Mouse (Mus musculus) MEL (cell line): Measurements from ENCODE around the gene Lig3. TPM values are rescaled to one million over a fixed set of nuclear protein-coding genes. Genes with fewer than 3 reads are reported as not detected.

ENCODE experiments used
- DNase-seq: peaks from one replicate; pipeline ENCODE4 v3.0.0; 2011; ENCODE audit warnings: low read depth, low spot score
- H3K27ac ChIP-seq: 2 replicates; pipeline ENCODE4 v1.5.1; 2012; ENCODE audit warnings: low read depth, mild to moderate bottlenecking, control low read depth, low read length, moderate library complexity; ENCODE audit not compliant: control insufficient read depth
- H3K27me3 ChIP-seq, 2 experiments: fragments of 150-350 bp in 1 of 2; sonication (generic) in 1 of 2; 2 replicates each; pipeline ENCODE4 v1.6.1; 2012; ENCODE audit warnings: low read length in 2 of 2, mild to moderate bottlenecking in 2 of 2, improper control_type of control experiment in 1 of 2, moderate library complexity in 1 of 2; ENCODE audit not compliant: insufficient read depth in 2 of 2, control insufficient read depth in 1 of 2
- H3K36me3 ChIP-seq, 2 experiments: 2 replicates each; pipeline ENCODE4 v1.6.1; 2012 to 2014; ENCODE audit warnings: low read length in 2 of 2, improper control_type of control experiment in 1 of 2, inconsistent platforms in 1 of 2, mild to moderate bottlenecking in 1 of 2; ENCODE audit not compliant: insufficient read depth in 2 of 2, control insufficient read depth in 1 of 2
- H3K4me1 ChIP-seq, 2 experiments: fragments of 150-350 bp in 1 of 2; sonication (generic) in 1 of 2; 2 replicates each; pipeline ENCODE4 v1.6.1; 2012; ENCODE audit warnings: low read length in 2 of 2, improper control_type of control experiment in 1 of 2, mild to moderate bottlenecking in 1 of 2; ENCODE audit not compliant: insufficient read depth in 2 of 2, control insufficient read depth in 1 of 2
- H3K4me3 ChIP-seq, 2 experiments: fragments of 150-350 bp in 1 of 2; sonication (generic) in 1 of 2; 2 replicates each; pipeline ENCODE4 v1.5.1; 2012; ENCODE audit warnings: low read depth in 2 of 2, low read length in 2 of 2, mild to moderate bottlenecking in 2 of 2, moderate library complexity in 2 of 2, control low read depth in 1 of 2, improper control_type of control experiment in 1 of 2; ENCODE audit not compliant: control insufficient read depth in 1 of 2, insufficient read depth in 1 of 2
- H3K79me2 ChIP-seq: 2 replicates; pipeline ENCODE4 v1.6.1; 2012; ENCODE audit warnings: mild to moderate bottlenecking, low read length, moderate library complexity; ENCODE audit not compliant: control insufficient read depth, poor library complexity, insufficient read depth
- H3K9ac ChIP-seq: 2 replicates; pipeline ENCODE4 v1.6.1; 2012; ENCODE audit warnings: low read depth, mild to moderate bottlenecking, control low read depth, low read length, moderate library complexity; ENCODE audit not compliant: control insufficient read depth, poor library complexity, severe bottlenecking
- H3K9me3 ChIP-seq: fragments of 150-350 bp; sonication (generic); replicated peaks from 2 replicates; pipeline ENCODE4 v1.6.1; 2012; ENCODE audit warnings: mild to moderate bottlenecking, low read length, improper control_type of control experiment, moderate library complexity; ENCODE audit not compliant: insufficient read depth
- BHLHE40 ChIP-seq: IDR thresholded peaks from 2 replicates; pipeline ENCODE4 v1.6.1; 2012; ENCODE audit warnings: low read depth, mild to moderate bottlenecking, inconsistent platforms, low read length, improper control_type of control experiment, borderline replicate concordance
- CHD1 ChIP-seq: IDR thresholded peaks from 2 replicates; pipeline ENCODE4 v1.6.1; 2012; ENCODE audit warnings: low read depth, mild to moderate bottlenecking, inconsistent platforms, low read length, improper control_type of control experiment
- CTCF ChIP-seq, 3 experiments: IDR thresholded peaks in 2 of 3; conservative IDR thresholded peaks in 1 of 3; 2 replicates each; pipeline ENCODE4 v1.5.1; 2011 to 2012; ENCODE audit warnings: low read length in 3 of 3, low read depth in 2 of 3, mild to moderate bottlenecking in 2 of 3, improper control_type of control experiment in 1 of 3, inconsistent platforms in 1 of 3, mixed read lengths in 1 of 3, moderate library complexity in 1 of 3; ENCODE audit not compliant: control insufficient read depth in 1 of 3, insufficient read depth in 1 of 3, poor library complexity in 1 of 3, severe bottlenecking in 1 of 3
- EP300 ChIP-seq, 2 experiments: IDR thresholded peaks; 2 replicates each; pipeline ENCODE4 v1.6.1; 2011; ENCODE audit warnings: improper control_type of control experiment in 2 of 2, low read length in 2 of 2, low read depth in 1 of 2, mild to moderate bottlenecking in 1 of 2
- ETS1 ChIP-seq: IDR thresholded peaks from 2 replicates; pipeline ENCODE4 v1.6.1; 2012; ENCODE audit warnings: low read depth, mild to moderate bottlenecking, inconsistent platforms, low read length, improper control_type of control experiment, moderate library complexity
- GABPA ChIP-seq: IDR thresholded peaks from 2 replicates; pipeline ENCODE4 v1.6.1; 2012; ENCODE audit warnings: low read depth, mild to moderate bottlenecking, inconsistent platforms, low read length, improper control_type of control experiment, moderate library complexity
- GATA1 ChIP-seq: IDR thresholded peaks from 2 replicates; pipeline ENCODE4 v1.6.1; 2011; ENCODE audit warnings: low read depth, low read length, improper control_type of control experiment
- MAFK ChIP-seq: IDR thresholded peaks from 2 replicates; pipeline ENCODE4 v1.6.1; 2011; ENCODE audit warnings: low read depth, mild to moderate bottlenecking, low read length, improper control_type of control experiment, borderline replicate concordance
- MAX ChIP-seq: IDR thresholded peaks from 2 replicates; pipeline ENCODE4 v1.6.1; 2011; ENCODE audit warnings: low read length, improper control_type of control experiment
- MAZ ChIP-seq: IDR thresholded peaks from 2 replicates; pipeline ENCODE4 v1.6.1; 2012; ENCODE audit warnings: low read depth, mild to moderate bottlenecking, inconsistent platforms, low read length, improper control_type of control experiment
- MEF2A ChIP-seq: IDR thresholded peaks from 2 replicates; pipeline ENCODE4 v1.6.1; 2014; ENCODE audit warnings: low read depth, mild to moderate bottlenecking, inconsistent platforms, low read length, improper control_type of control experiment; ENCODE audit not compliant: poor library complexity, insufficient replicate concordance, severe bottlenecking; ENCODE audit errors: extremely low read depth
- MXI1 ChIP-seq: IDR thresholded peaks from 2 replicates; pipeline ENCODE4 v1.6.1; 2011; ENCODE audit warnings: mild to moderate bottlenecking, low read depth, low read length, improper control_type of control experiment
- MYB ChIP-seq: IDR thresholded peaks from 2 replicates; pipeline ENCODE4 v1.6.1; 2011; ENCODE audit warnings: mild to moderate bottlenecking, low read depth, low read length, improper control_type of control experiment
- MYC ChIP-seq: IDR thresholded peaks from 2 replicates; pipeline ENCODE4 v1.6.1; 2011; ENCODE audit warnings: low read depth, mild to moderate bottlenecking, low read length, improper control_type of control experiment, moderate library complexity
- POLR2A ChIP-seq, 2 experiments: IDR thresholded peaks; 2 replicates each; pipeline ENCODE4 v1.6.1; 2011 to 2012; ENCODE audit warnings: low read length in 2 of 2, mild to moderate bottlenecking in 2 of 2, control low read depth in 1 of 2, improper control_type of control experiment in 1 of 2, low read depth in 1 of 2, moderate library complexity in 1 of 2; ENCODE audit not compliant: control insufficient read depth in 1 of 2, insufficient read depth in 1 of 2, poor library complexity in 1 of 2
- RCOR1 ChIP-seq: IDR thresholded peaks from 2 replicates; pipeline ENCODE4 v1.6.1; 2012; ENCODE audit warnings: low read depth, mild to moderate bottlenecking, inconsistent platforms, low read length, improper control_type of control experiment
- SIN3A ChIP-seq: IDR thresholded peaks from 2 replicates; pipeline ENCODE4 v1.6.1; 2012; ENCODE audit warnings: low read length, improper control_type of control experiment, inconsistent platforms
- SMC3 ChIP-seq: IDR thresholded peaks from 2 replicates; pipeline ENCODE4 v1.6.1; 2011; ENCODE audit warnings: low read depth, low read length, improper control_type of control experiment
- TAL1 ChIP-seq: IDR thresholded peaks from 2 replicates; pipeline ENCODE4 v1.6.1; 2012; ENCODE audit warnings: mild to moderate bottlenecking, inconsistent platforms, low read length, moderate library complexity, mixed read lengths
- TBP ChIP-seq: IDR thresholded peaks from 2 replicates; pipeline ENCODE4 v1.8.0; 2011; ENCODE audit warnings: low read depth, low read length, improper control_type of control experiment
- TCF12 ChIP-seq: IDR thresholded peaks from 2 replicates; pipeline ENCODE4 v1.6.1; 2014; ENCODE audit warnings: low read depth, mild to moderate bottlenecking, inconsistent platforms, low read length, improper control_type of control experiment, moderate library complexity
- UBTF ChIP-seq: IDR thresholded peaks from 2 replicates; pipeline ENCODE4 v1.6.1; 2012; ENCODE audit warnings: low read depth, mild to moderate bottlenecking, inconsistent platforms, low read length, improper control_type of control experiment, moderate library complexity, borderline replicate concordance; ENCODE audit not compliant: insufficient read depth
- USF2 ChIP-seq, 2 experiments: IDR thresholded peaks; 2 replicates each; pipeline ENCODE4 v1.6.1; 2011 to 2012; ENCODE audit warnings: improper control_type of control experiment in 2 of 2, low read length in 2 of 2, borderline replicate concordance in 1 of 2, inconsistent platforms in 1 of 2, low read depth in 1 of 2, mild to moderate bottlenecking in 1 of 2; ENCODE audit not compliant: insufficient read depth in 1 of 2
- ZC3H11A ChIP-seq: IDR thresholded peaks from 2 replicates; pipeline ENCODE4 v1.6.1; 2012; ENCODE audit warnings: low read depth, mild to moderate bottlenecking, inconsistent platforms, low read length, improper control_type of control experiment
- ZKSCAN1 ChIP-seq: IDR thresholded peaks from 2 replicates; pipeline ENCODE4 v1.6.1; 2012; ENCODE audit warnings: low read depth, mild to moderate bottlenecking, inconsistent platforms, low read length, improper control_type of control experiment, moderate library complexity
- ZNF384 ChIP-seq: IDR thresholded peaks from 2 replicates; pipeline ENCODE4 v1.6.1; 2012; ENCODE audit warnings: low read depth, mild to moderate bottlenecking, inconsistent platforms, low read length, improper control_type of control experiment
- polyA plus RNA-seq, 2 experiments: library from polyadenylated mRNA; stranded (reverse) in 1 of 2; unstranded in 1 of 2; fragments of >175 nt in 1 of 2; fragments of >200 nt in 1 of 2; gene quantifications; 2 replicates each; pipeline versions ENCODE4 v1.2.1 to v1.2.4; 2012; ENCODE audit warnings: low replicate concordance in 2 of 2, low read depth in 1 of 2; ENCODE audit not compliant: insufficient read length in 2 of 2, insufficient read depth in 1 of 2, missing spikeins in 1 of 2
- total RNA-seq: library from RNA; depleted of rRNA; stranded (reverse); fragments of 300-350 nt; gene quantifications from 2 replicates; pipeline ENCODE4 v1.2.3, GENCODE M21; 2012

Lig3 gene
- total and polyA plus RNA-seq, 3 experiments = 48.5 to 89.2 TPM; not detected in 1

DNA sequence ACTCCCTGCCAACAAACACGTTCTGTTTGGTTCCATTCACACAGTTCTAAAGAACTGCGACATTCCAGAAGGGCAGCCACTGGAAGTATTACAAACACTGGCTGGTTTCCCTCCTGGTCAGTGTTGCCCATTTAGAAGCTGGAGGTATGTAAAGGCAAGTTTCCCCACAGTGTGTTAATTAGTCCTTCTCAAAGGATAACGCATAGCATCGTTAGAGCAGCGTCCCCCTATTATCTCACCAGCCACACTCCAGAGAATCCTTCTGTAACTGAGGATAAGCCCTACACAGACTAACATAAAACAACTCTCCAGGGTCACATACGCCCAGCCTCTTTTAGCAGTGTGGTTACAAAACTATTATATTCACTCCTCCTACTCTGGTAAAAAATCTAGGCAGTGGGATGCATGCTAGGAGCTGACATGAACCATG lies 66.7 kb downstream of the Lig3 start:
- TF ChIP-seq GABPA (no peak), TCF12 (peak; percentile 97), BHLHE40 (0 out of 2 replicates have a peak, but pooled peaks have one; percentile 22), POLR2A (IDR thresholded peaks at IDR 0.05; ENCODE audit: control insufficient read depth in 1 of 2, insufficient read depth in 1 of 2, low read depth in 1 of 2, low read length in 2 of 2, poor library complexity in 1 of 2) (peak in 1 of 2 experiments; percentile 40; a peak in 2 of 4 replicates), MAFK (no peak), MYC (0 out of 2 replicates have a peak, but pooled peaks have one; percentile 24), EP300 (IDR thresholded peaks at IDR 0.05; ENCODE audit: low read depth in 1 of 2, low read length in 2 of 2) (peak; percentile 96 to 97), GATA1 (peak; percentile 98), ETS1 (peak; percentile 79), RCOR1 (peak; percentile 88), MYB (peak; percentile 68), TAL1 (peak; percentile 98), ZC3H11A (no peak), TBP (0 out of 2 replicates have a peak, but pooled peaks have one; percentile 69)
- Histone ChIP-seq H3K36me3 (peaks cover 0 to 32% of the 10 kb centered on the region in 2 experiments; a peak in 2 of 4 replicates), H3K27me3 (no peaks in the 10 kb centered on the region), H3K79me2 (peaks cover 3% of the 10 kb centered on the region), H3K4me3 (peak overlapping the region; percentile 7 to 59), H3K9ac (peak overlapping the region; percentile 43), H3K27ac (peak overlapping the region; percentile 88), H3K4me1 (peaks cover 21 to 31% of the 10 kb centered on the region in 2 experiments), H3K9me3 (no peaks in the 10 kb centered on the region)
- peak; percentile 92 for DNase-seq

DNA sequence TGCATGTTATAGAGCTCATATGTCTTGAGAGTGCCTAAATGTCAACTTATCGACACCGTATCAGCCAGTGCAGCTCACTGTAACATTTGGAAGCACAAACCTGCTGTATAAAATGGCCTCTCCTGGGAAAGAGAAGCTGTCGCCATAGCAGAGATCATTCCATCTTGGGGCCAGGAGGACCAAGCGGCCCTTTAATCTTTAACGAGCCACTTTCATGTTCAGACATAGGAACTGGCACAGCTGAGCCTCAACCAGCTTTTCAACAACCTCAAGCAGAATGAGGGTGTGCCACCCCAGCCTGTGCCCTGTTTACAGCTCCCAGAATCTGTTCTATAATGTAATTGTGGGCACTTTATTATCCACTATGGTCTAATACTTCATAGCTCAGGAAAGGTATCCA lies 69.4 kb downstream of the Lig3 start:
- Histone ChIP-seq H3K4me1 (peaks cover 18 to 25% of the 10 kb centered on the region in 2 experiments), H3K79me2 (peaks cover 3% of the 10 kb centered on the region), H3K4me3 (no peak overlapping the region), H3K36me3 (peaks cover 0 to 26% of the 10 kb centered on the region in 2 experiments; a peak in 2 of 4 replicates)
- no peak for TF ChIP-seq SMC3
- TF ChIP-seq MEF2A = no peak
- no peak for TF ChIP-seq MYB
- TF ChIP-seq TBP = no peak
- TF ChIP-seq TCF12 = no peak
- no peak for TF ChIP-seq UBTF
- no peak for TF ChIP-seq ZNF384
- TF ChIP-seq SIN3A = no peak
- TF ChIP-seq ZKSCAN1 = no peak
- TF ChIP-seq GATA1 = no peak
- no peak for TF ChIP-seq TAL1
- no peak for TF ChIP-seq USF2 (IDR thresholded peaks at IDR 0.05; ENCODE audit: borderline replicate concordance in 1 of 2, insufficient read depth in 1 of 2, low read depth in 1 of 2, low read length in 2 of 2)
- TF ChIP-seq MAX = no peak
- TF ChIP-seq CHD1 = no peak
- no peak for TF ChIP-seq MAZ
- TF ChIP-seq CTCF (IDR thresholded peaks at IDR 0.05 in 2 of 3, conservative IDR thresholded peaks at IDR 0.05 in 1 of 3; ENCODE audit: control insufficient read depth in 1 of 3, insufficient read depth in 1 of 3, low read depth in 2 of 3, low read length in 3 of 3, poor library complexity in 1 of 3, severe bottlenecking in 1 of 3) = no peak
- TF ChIP-seq BHLHE40 = no peak
- TF ChIP-seq MXI1 = no peak
- TF ChIP-seq, all 39 proteins: peak for 0
- no peak overlapping the region for H3K27ac ChIP-seq
- H3K27me3 ChIP-seq = no peaks in the 10 kb centered on the region
- no peaks in the 10 kb centered on the region for H3K9me3 ChIP-seq
- no peak overlapping the region for H3K9ac ChIP-seq
- DNase-seq = no peak
